Mouse (Mus musculus): ENCODE results near the gene Atp6v0a1.

DNA sequence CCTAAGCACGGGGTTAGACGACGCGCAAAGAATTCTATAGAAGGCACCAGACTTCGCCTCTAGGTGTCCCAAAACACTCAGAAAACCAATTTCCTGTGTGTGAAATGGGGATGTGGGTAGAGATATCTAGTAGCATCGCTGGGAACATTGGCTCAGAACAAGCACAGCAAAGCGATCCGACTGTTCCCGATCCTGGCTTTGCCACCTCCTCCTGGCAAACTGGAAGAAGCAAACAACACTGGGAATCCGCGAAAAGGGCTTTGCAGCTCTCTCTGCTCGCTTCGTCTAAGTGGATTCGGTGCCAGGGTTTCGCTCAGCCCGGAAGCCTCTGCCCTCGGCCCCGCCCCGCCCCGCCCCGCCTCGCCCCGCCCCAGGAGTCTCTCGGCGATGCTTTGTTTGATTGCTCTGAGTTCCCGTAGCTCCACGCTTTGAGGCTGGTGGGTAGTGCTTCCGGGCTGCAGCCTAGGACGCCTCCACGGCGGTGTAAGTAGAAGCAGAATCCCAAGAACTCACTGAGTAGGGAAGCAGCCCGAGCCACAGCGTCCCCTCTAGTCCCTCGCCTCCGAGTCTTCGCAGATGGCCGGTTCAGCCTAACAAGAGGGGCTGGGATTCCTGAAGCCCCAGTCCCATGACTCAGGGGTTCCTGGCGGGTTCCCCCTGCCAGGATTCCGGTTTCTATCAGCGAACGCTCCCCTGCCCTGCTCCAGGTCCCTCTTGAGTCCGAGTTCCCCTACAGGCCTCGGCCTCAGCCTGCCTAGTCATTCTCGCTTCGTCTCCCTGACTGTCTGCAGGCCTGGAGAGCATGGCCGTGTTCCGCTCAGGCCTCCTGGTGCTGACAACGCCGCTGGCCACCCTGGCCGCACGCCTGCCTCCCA, 73.2 kb downstream of the Atp6v0a1 start, which contains the start of gene Coasy:
- TF ChIP-seq CTCF (conservative IDR thresholded peaks at IDR 0.05 in 1 of 2, IDR thresholded peaks at IDR 0.05 in 1 of 2; ENCODE audit: low read depth in 2 of 2, low read length in 2 of 2), result peak; percentile 39 to 90; a peak in 3 of 4 replicates
- 0 out of 2 replicates have a peak, but pooled peaks have one; percentile 18 for TF ChIP-seq MEF2A (IDR thresholded peaks at IDR 0.05; ENCODE audit: borderline replicate concordance, low read depth, low read length)
- TF ChIP-seq ZNF384 (IDR thresholded peaks at IDR 0.05; ENCODE audit: low read depth, low read length), result no peak

Data from CH12.LX (cell line).